8 mouse cellular contexts compared by ENCODE assay signal in genomic region chr16:17928627-17929104, GRCm38 (mm10). TPM values are rescaled to one million over a fixed set of nuclear protein-coding genes. Genes with fewer than 3 reads are reported as not detected.
DNase-seq lines count a peak whose midpoint lies in the region; ATAC-seq and TF ChIP-seq lines count a peak whose summit lies in the region.

No protein-coding gene starts in this region.

- peaks cover 9% of the 10 kb centered on the region for H3K79me2 ChIP-seq in MEL (ENCODE audit: control insufficient read depth, insufficient read depth, low read length, poor library complexity)

- TF ChIP-seq EP300 in MEL (IDR thresholded peaks at IDR 0.05; ENCODE audit: low read depth in 1 of 2, low read length in 2 of 2) = peak; percentile 9 to 24; a peak in 1 of 4 replicates

- peak; percentile 48 for ATAC-seq in forebrain, embryonic 13.5 days

- TF ChIP-seq POLR2A in MEL (IDR thresholded peaks at IDR 0.05; ENCODE audit: control insufficient read depth in 1 of 2, insufficient read depth in 1 of 2, low read depth in 1 of 2, low read length in 2 of 2, poor library complexity in 1 of 2) = peak in 1 of 2 experiments; percentile 52; a peak in 1 of 4 replicates

- TF ChIP-seq RAD21 in MEL (IDR thresholded peaks at IDR 0.05; ENCODE audit: low read depth, low read length) = peak; percentile 58

- H3K36me3 ChIP-seq in MEL (ENCODE audit: control insufficient read depth in 1 of 2, insufficient read depth in 2 of 2, low read length in 2 of 2) = peaks cover 0 to 14% of the 10 kb centered on the region in 2 experiments; a peak in 2 of 4 replicates
- peaks cover 20% of the 10 kb centered on the region for H3K36me3 ChIP-seq in forebrain, embryonic 13.5 days (ENCODE audit: poor library complexity, severe bottlenecking)

- peak; percentile 95 for DNase-seq in MEL (ENCODE audit: low read depth, low spot score)
- DNase-seq in c-Kit-positive CD71-positive TER-119-negative erythroid progenitor cells, embryonic 14.5 days (ENCODE audit: low read depth) = peak; percentile 87
- DNase-seq in heart, postnatal 4 days = peak; percentile 81
- DNase-seq in layer of hippocampus, adult 9-11 months = peak; percentile 72
- peak; percentile 94 for DNase-seq in lung, postnatal 10 days
- DNase-seq in ovary, postnatal 10 days (ENCODE audit: low spot score) = peak; percentile 45
- DNase-seq in thymus, postnatal 36 days = peak; percentile 68 to 76

- peak overlapping the region; percentile 93 for H3K4me2 ChIP-seq in forebrain, embryonic 13.5 days

- peaks cover 9 to 25% of the 10 kb centered on the region in 2 experiments for H3K4me1 ChIP-seq in MEL (ENCODE audit: control insufficient read depth in 1 of 2, insufficient read depth in 2 of 2, low read length in 2 of 2)
- peaks cover 20% of the 10 kb centered on the region for H3K4me1 ChIP-seq in forebrain, embryonic 13.5 days

- H3K9ac ChIP-seq in MEL (ENCODE audit: control insufficient read depth, low read depth, low read length, poor library complexity, severe bottlenecking) = peak overlapping the region; percentile 86
- H3K9ac ChIP-seq in forebrain, embryonic 13.5 days = peak overlapping the region; percentile 89

- under 1% methylated on average over 9 of the region's 9 CpGs for WGBS in forebrain, embryonic 13.5 days

- H3K9me3 ChIP-seq in MEL (replicated peaks; ENCODE audit: insufficient read depth, low read length) = no peaks in the 10 kb centered on the region
- no peaks in the 10 kb centered on the region for H3K9me3 ChIP-seq in forebrain, embryonic 13.5 days (replicated peaks)

- peak overlapping the region; percentile 96 for H3K27ac ChIP-seq in MEL (ENCODE audit: control insufficient read depth, low read depth, low read length)
- H3K27ac ChIP-seq in forebrain, embryonic 13.5 days = peak overlapping the region; percentile 77

- no peaks in the 10 kb centered on the region for H3K27me3 ChIP-seq in MEL (ENCODE audit: control insufficient read depth in 1 of 2, insufficient read depth in 2 of 2, low read length in 2 of 2)
- peaks cover 14% of the 10 kb centered on the region for H3K27me3 ChIP-seq in forebrain, embryonic 13.5 days

- peak overlapping the region; percentile 58 to 80 for H3K4me3 ChIP-seq in MEL (ENCODE audit: control insufficient read depth in 1 of 2, insufficient read depth in 1 of 2, low read depth in 2 of 2, low read length in 2 of 2)
- H3K4me3 ChIP-seq in forebrain, embryonic 13.5 days = peak overlapping the region; percentile 88

- peak; percentile 36 to 94 (median 70) for TF ChIP-seq CTCF in MEL (IDR thresholded peaks at IDR 0.05 in 2 of 3, conservative IDR thresholded peaks at IDR 0.05 in 1 of 3; ENCODE audit: control insufficient read depth in 1 of 3, insufficient read depth in 1 of 3, low read depth in 2 of 3, low read length in 3 of 3, poor library complexity in 1 of 3, severe bottlenecking in 1 of 3)

TF ChIP-seq in MEL, 35 proteins besides CTCF, POLR2A, EP300 and RAD21:
- TF ChIP-seq GATA1 (IDR thresholded peaks at IDR 0.05; ENCODE audit: low read depth, low read length) (0 out of 2 replicates have a peak, but pooled peaks have one; percentile 29), MYB (IDR thresholded peaks at IDR 0.05; ENCODE audit: low read depth, low read length) (no peak), POLR2AphosphoS5 (IDR thresholded peaks at IDR 0.05; ENCODE audit: borderline replicate concordance, low read depth, low read length) (no peak), MYC (IDR thresholded peaks at IDR 0.05; ENCODE audit: low read depth, low read length) (peak; percentile 17; the same call in 1 of the 2 replicates), MAX (IDR thresholded peaks at IDR 0.05; ENCODE audit: low read length) (no peak), GABPA (IDR thresholded peaks at IDR 0.05; ENCODE audit: low read depth, low read length) (no peak), ZMIZ1 (IDR thresholded peaks at IDR 0.05; ENCODE audit: low read depth, low read length) (no peak), MAZ (IDR thresholded peaks at IDR 0.05; ENCODE audit: low read depth, low read length) (no peak), MXI1 (IDR thresholded peaks at IDR 0.05; ENCODE audit: low read depth, low read length) (no peak), NRF1 (IDR thresholded peaks at IDR 0.05; ENCODE audit: insufficient read depth, low read depth, low read length, poor library complexity, severe bottlenecking) (no peak), USF2 (IDR thresholded peaks at IDR 0.05; ENCODE audit: borderline replicate concordance in 1 of 2, insufficient read depth in 1 of 2, low read depth in 1 of 2, low read length in 2 of 2) (no peak), ZNF384 (IDR thresholded peaks at IDR 0.05; ENCODE audit: low read depth, low read length) (no peak), TCF12 (IDR thresholded peaks at IDR 0.05; ENCODE audit: low read depth, low read length) (peak; percentile 14; the same call in 1 of the 2 replicates), ETS1 (IDR thresholded peaks at IDR 0.05; ENCODE audit: low read depth, low read length) (peak; percentile 37; the same call in 1 of the 2 replicates), BHLHE40 (IDR thresholded peaks at IDR 0.05; ENCODE audit: borderline replicate concordance, low read depth, low read length) (no peak), JUND (IDR thresholded peaks at IDR 0.05; ENCODE audit: low read depth, low read length) (no peak), KAT2A (conservative IDR thresholded peaks at IDR 0.05; ENCODE audit: low read depth, low read length) (no peak), SMC3 (IDR thresholded peaks at IDR 0.05; ENCODE audit: low read depth, low read length) (peak; percentile 69), TBP (IDR thresholded peaks at IDR 0.05; ENCODE audit: low read depth, low read length) (peak; percentile 69; the same call in 1 of the 2 replicates), ZC3H11A (IDR thresholded peaks at IDR 0.05; ENCODE audit: low read depth, low read length) (peak; percentile 26; the same call in 1 of the 2 replicates), HCFC1 (IDR thresholded peaks at IDR 0.05; ENCODE audit: low read depth, low read length) (peak; percentile 74), MEF2A (IDR thresholded peaks at IDR 0.05; ENCODE audit: extremely low read depth, insufficient replicate concordance, low read depth, low read length, poor library complexity, severe bottlenecking) (no peak), TAL1 (IDR thresholded peaks at IDR 0.05; ENCODE audit: low read length) (peak; percentile 74), ZKSCAN1 (IDR thresholded peaks at IDR 0.05; ENCODE audit: low read depth, low read length) (no peak), SIN3A (IDR thresholded peaks at IDR 0.05; ENCODE audit: low read length) (peak; percentile 71; the same call in 1 of the 2 replicates)

RNA-seq across cellular contexts. Expression of gene Slc25a1, which starts 0.6 kb away (rescaled TPM):
- total RNA-seq in MEL (2012; rRNA removed) = 102 and 114 TPM in 2 replicates
- polyA plus RNA-seq in MEL (2012; ENCODE audit: insufficient read depth in 1 of 2, insufficient read length in 2 of 2, low read depth in 1 of 2, low replicate concordance in 2 of 2, missing spikeins in 1 of 2) = 100 to 1,000 TPM in 1 of 2 experiments, not detected in 1; 184 TPM
- 104 and 118 TPM in 2 replicates for polyA plus RNA-seq in forebrain, embryonic 13.5 days (2015; fragmentation: Nextera tagmentation; extraction: Ambion mirVana)
- total RNA-seq in heart, postnatal 4 days (2021) = 10 to 100 TPM; 14.3 to 16.3 TPM

RNA-seq across cellular contexts. Expression of gene Gsc2, which starts 13.8 kb away (rescaled TPM):
- total RNA-seq in MEL (2012; rRNA removed) = not detected in 2 replicates
- polyA plus RNA-seq in MEL (2012; ENCODE audit: insufficient read depth in 1 of 2, insufficient read length in 2 of 2, low read depth in 1 of 2, low replicate concordance in 2 of 2, missing spikeins in 1 of 2) = not detected
- polyA plus RNA-seq in forebrain, embryonic 13.5 days (2015; fragmentation: Nextera tagmentation; extraction: Ambion mirVana) = 0.32 TPM in 1 of 2 replicates, not detected in the other
- not detected for total RNA-seq in heart, postnatal 4 days (2021)

RNA-seq across cellular contexts. Expression of gene Ess2, which starts 17.5 kb away (rescaled TPM):
- 18.5 and 21.7 TPM in 2 replicates for total RNA-seq in MEL (2012; rRNA removed)
- polyA plus RNA-seq in MEL (2012; ENCODE audit: insufficient read depth in 1 of 2, insufficient read length in 2 of 2, low read depth in 1 of 2, low replicate concordance in 2 of 2, missing spikeins in 1 of 2) = 10 to 100 TPM in 1 of 2 experiments, not detected in 1; 26.8 TPM
- 48.9 and 54.6 TPM in 2 replicates for polyA plus RNA-seq in forebrain, embryonic 13.5 days (2015; fragmentation: Nextera tagmentation; extraction: Ambion mirVana)
- total RNA-seq in heart, postnatal 4 days (2021) = 10 to 100 TPM; 18.3 to 18.8 TPM

RNA-seq across cellular contexts. Expression of gene Tssk2, which starts 30.2 kb away (rescaled TPM):
- total RNA-seq in MEL (2012; rRNA removed) = 0.10 TPM in 1 of 2 replicates, not detected in the other
- under 1 TPM in 1 of 2 experiments, not detected in 1; 0.24 TPM for polyA plus RNA-seq in MEL (2012; ENCODE audit: insufficient read depth in 1 of 2, insufficient read length in 2 of 2, low read depth in 1 of 2, low replicate concordance in 2 of 2, missing spikeins in 1 of 2)
- polyA plus RNA-seq in forebrain, embryonic 13.5 days (2015; fragmentation: Nextera tagmentation; extraction: Ambion mirVana) = not detected in 2 replicates
- not detected for total RNA-seq in heart, postnatal 4 days (2021)

RNA-seq across cellular contexts. Expression of gene Dgcr2, which starts 30.3 kb away (rescaled TPM):
- 35.1 and 37.1 TPM in 2 replicates for total RNA-seq in MEL (2012; rRNA removed)
- 10 to 100 TPM in 1 of 2 experiments, not detected in 1; 53.7 TPM for polyA plus RNA-seq in MEL (2012; ENCODE audit: insufficient read depth in 1 of 2, insufficient read length in 2 of 2, low read depth in 1 of 2, low replicate concordance in 2 of 2, missing spikeins in 1 of 2)
- 85.6 and 101 TPM in 2 replicates for polyA plus RNA-seq in forebrain, embryonic 13.5 days (2015; fragmentation: Nextera tagmentation; extraction: Ambion mirVana)
- total RNA-seq in heart, postnatal 4 days (2021) = 10 to 100 TPM; 53.5 to 54.8 TPM

Comparison
In these comparisons a context has a peak if more than half of its experiments do, and no peak if none do; other contexts are left out.
1. Peak in every context shown above with its lines: DNase-seq, ATAC-seq, H3K4me3 ChIP-seq and H3K27ac ChIP-seq.
2. DNase-seq: peak in every context shown above with its lines; median percentile 95 in MEL; 94 in lung, postnatal 10 days; 87 in c-Kit-positive CD71-positive TER-119-negative erythroid progenitor cells, embryonic 14.5 days; 81 in heart, postnatal 4 days; 72 in layer of hippocampus, adult 9-11 months; 72 in thymus, postnatal 36 days; 45 in ovary, postnatal 10 days.